Mouse (Mus musculus) hematopoietic stem cell, adult 5-6 weeks (primary cell): Measurements from ENCODE around the gene Guca2a. TPM values are rescaled to one million over a fixed set of nuclear protein-coding genes. Genes with fewer than 3 reads are reported as not detected.

Source experiments
- ATAC-seq, 2 experiments: fragments of 125-278 bp in 1 of 2; replicated peaks in 1 of 2; 2 replicates each; pipeline ENCODE4 v1.8.0; 2016 to 2017; ENCODE audit warnings: inconsistent platforms in 2 of 2, mild to moderate bottlenecking in 2 of 2, moderate number of reproducible peaks in 2 of 2, low read depth in 1 of 2, moderate TSS enrichment in 1 of 2; ENCODE audit not compliant: low FRiP score in 2 of 2, poor library complexity in 2 of 2, severe bottlenecking in 2 of 2, insufficient read depth in 1 of 2, low TSS enrichment in 1 of 2
- total RNA-seq: library from RNA; stranded (forward); fragments of 172-1452, 232-1000 nt; gene quantifications from 2 replicates; pipeline ENCODE4 v1.2.3, GENCODE M21; 2017

The Guca2a gene
- total RNA-seq, 1 experiment from 2014 or later: not detected

DNA sequence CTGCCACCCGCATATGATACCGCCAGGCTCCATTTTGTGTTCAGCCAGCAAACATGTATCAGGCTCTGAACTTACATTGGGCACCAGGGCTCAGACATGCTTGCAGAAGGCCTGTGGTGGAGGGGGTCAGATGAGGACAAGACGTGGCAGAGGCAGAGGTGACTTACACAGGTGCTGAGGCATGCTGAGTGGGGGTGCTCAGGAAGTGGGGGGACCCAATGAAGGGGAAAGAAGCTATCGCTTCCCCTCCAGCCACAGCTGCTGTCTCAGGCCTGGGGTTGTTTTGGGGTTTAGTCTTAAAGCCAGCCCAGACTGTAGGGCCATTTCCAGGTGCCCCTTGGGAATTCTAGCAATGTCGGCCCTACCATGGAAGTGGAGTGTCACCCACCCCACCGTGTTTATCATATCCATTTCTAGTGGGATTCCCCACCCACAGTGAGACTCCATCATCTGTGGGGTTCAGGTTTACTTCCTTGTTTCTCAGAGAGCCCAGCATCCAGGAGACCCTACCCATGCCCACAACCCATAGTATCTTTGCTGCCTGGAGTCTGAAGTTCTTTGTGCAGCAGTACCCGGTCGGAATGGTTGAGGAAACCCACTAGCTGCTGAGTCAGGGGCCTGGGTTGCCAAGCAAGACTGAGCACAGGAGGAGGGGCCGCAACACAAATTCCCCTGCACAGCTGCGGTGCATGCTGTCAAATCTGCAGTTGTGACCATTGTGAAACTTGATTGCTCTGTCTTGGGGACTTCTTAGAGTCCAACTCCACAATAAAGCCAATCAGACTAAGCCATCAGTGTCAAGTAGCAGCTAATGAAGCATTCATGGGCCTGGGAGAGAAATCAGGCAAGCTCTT, 32.1 kb downstream of the Guca2a start:
- ATAC-seq: peak; percentile 46 to 54; a peak in 3 of 4 replicates

- no peak for ATAC-seq
Measured at GRCm38 (mm10) chr4:119670210-119670555, 32.7 kb downstream of the Guca2a start.

- ATAC-seq: no peak
Measured at GRCm38 (mm10) chr4:119670736-119671135, 33.2 kb downstream of the Guca2a start.

GRCm38 (mm10) chr4:119671164-119671563, 33.7 kb downstream of the Guca2a start:
- no peak for ATAC-seq

GRCm38 (mm10) chr4:119672685-119673084, 35.2 kb downstream of the Guca2a start:
- ATAC-seq: peak in 1 of 2 experiments; percentile 39; a peak in 1 of 4 replicates

DNA sequence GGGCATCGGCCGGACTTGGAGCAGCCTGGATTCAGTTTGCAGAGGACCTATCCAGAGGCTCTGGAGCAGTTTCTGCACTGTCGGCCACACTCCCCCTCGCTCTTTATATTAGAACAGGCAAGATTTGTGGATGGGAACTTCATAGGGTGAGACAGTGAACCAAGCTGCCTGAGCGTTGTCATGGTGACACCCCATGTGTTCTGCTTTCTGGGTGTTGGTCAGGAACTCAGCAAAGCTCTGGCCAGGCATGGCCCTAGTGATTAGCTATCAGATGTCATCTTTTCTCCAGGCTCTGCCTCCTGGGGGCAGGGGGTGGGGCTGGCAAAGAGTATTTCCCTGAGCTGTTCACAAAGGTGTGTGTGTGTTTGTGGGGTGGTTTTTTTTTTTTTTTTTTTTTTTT, 45.1 kb downstream of the Guca2a start:
- peak; percentile 74 to 80 for ATAC-seq

- ATAC-seq: no peak
Measured at GRCm38 (mm10) chr4:119685746-119686145, 48.2 kb downstream of the Guca2a start.

Other genes starting within 250 kb of the Guca2a start
- gene Ccdc30, start 222.2 kb upstream of the Guca2a start, total RNA-seq: 6.6 and 8.5 TPM in 2 replicates
- gene Ppcs, start 215.3 kb upstream of the Guca2a start, total RNA-seq: 11.7 and 11.9 TPM in 2 replicates
- 0.35 and 1.4 TPM in 2 replicates for gene Zmynd12, start 214.9 kb upstream of the Guca2a start, total RNA-seq
- not detected in 2 replicates for gene Rimkla, start 145.1 kb upstream of the Guca2a start, total RNA-seq
- 31.3 and 45.0 TPM in 2 replicates for gene Foxj3, start 100.7 kb upstream of the Guca2a start, total RNA-seq
- gene Frg2f1, start 98.2 kb upstream of the Guca2a start, total RNA-seq: 2.9 and 9.8 TPM in 2 replicates
- not detected in 2 replicates for gene Guca2b, start 21.2 kb downstream of the Guca2a start, total RNA-seq
- 10.1 and 16.2 TPM in 2 replicates for gene Hivep3, start 96.1 kb downstream of the Guca2a start, total RNA-seq